Mouse (Mus musculus) forebrain, embryonic 14.5 days (tissue): ENCODE results near the gene Rp9. TPM values are rescaled to one million over a fixed set of nuclear protein-coding genes. Genes with fewer than 3 reads are reported as not detected.

Experiments used
- polyA plus RNA-seq: library from polyadenylated mRNA; unstranded; fragments of >200 nt; fragmentation: Nextera tagmentation; extraction: Ambion mirVana; gene quantifications from 2 replicates; pipeline ENCODE4 v1.2.1, GENCODE M21; 2014

Rp9 gene
- polyA plus RNA-seq, 1 experiment from 2014 or later, result 60.8 TPM

Other genes with a start within 250 kb of the Rp9 start
- 8.9 and 12.9 TPM in 2 replicates for gene Zfp809, start 244.0 kb downstream of the Rp9 start, polyA plus RNA-seq
- gene Zfp599, start 209.8 kb downstream of the Rp9 start, polyA plus RNA-seq, result 14.0 and 15.3 TPM in 2 replicates
- gene Zfp810, start 162.1 kb downstream of the Rp9 start, polyA plus RNA-seq, result 24.8 and 30.4 TPM in 2 replicates
- gene Anln, start 80.6 kb downstream of the Rp9 start, polyA plus RNA-seq, result 15.7 and 16.5 TPM in 2 replicates
- gene 9530077C05Rik, start 58.2 kb downstream of the Rp9 start, polyA plus RNA-seq, result 12.2 and 13.9 TPM in 2 replicates
- not detected in 2 replicates for gene Gm17545, start 15.5 kb downstream of the Rp9 start, polyA plus RNA-seq
- gene Bbs9, start 6.0 kb upstream of the Rp9 start, polyA plus RNA-seq, result 18.1 and 19.8 TPM in 2 replicates